Mouse (Mus musculus) limb, embryonic 14.5 days (tissue): ENCODE measurements at regions not wholly inside any gene's neighbourhood (a gene's known extent, or its start where the extent isn't known, plus 50 kb on each side); places are given as distances from the start of the nearest gene placed in this dataset.

Experiments used
- ATAC-seq: fragments of 200-750 bp; cut with Nextera tagmentation; 2 replicates; pipeline ENCODE4 v1.8.0; 2017; ENCODE audit warnings: low read depth, moderate number of reproducible peaks, moderate TSS enrichment; ENCODE audit not compliant: low FRiP score
- DNase-seq: peaks from one replicate; pipeline ENCODE4 v3.0.0-alpha.2; 2015; ENCODE audit warnings: low spot score
- H3K27ac ChIP-seq: fragments of 300-500 bp; sonication (generic); replicated peaks from 2 replicates; pipeline ENCODE4 v1.5.1; 2014; ENCODE audit warnings: low read depth, mild to moderate bottlenecking, low read length, moderate library complexity, mixed read lengths
- H3K27me3 ChIP-seq: fragments of 300-500 bp; sonication (generic); 2 replicates; pipeline ENCODE4 v1.6.1; 2014; ENCODE audit warnings: low read length, mixed read lengths; ENCODE audit not compliant: control insufficient read depth, insufficient read depth
- H3K36me3 ChIP-seq: fragments of 300-500 bp; sonication (generic); 2 replicates; pipeline ENCODE4 v1.6.1; 2014; ENCODE audit warnings: mild to moderate bottlenecking, low read length, moderate library complexity, mixed read lengths; ENCODE audit not compliant: control insufficient read depth, insufficient read depth
- H3K4me1 ChIP-seq: fragments of 300-500 bp; sonication (generic); 2 replicates; pipeline ENCODE4 v1.6.1; 2014; ENCODE audit warnings: antibody characterized with exemption, low read length, mixed read lengths; ENCODE audit not compliant: control insufficient read depth, insufficient read depth
- H3K4me2 ChIP-seq: fragments of 300-500 bp; sonication (generic); replicated peaks from 2 replicates; pipeline ENCODE4 v1.6.1; 2014; ENCODE audit warnings: low read depth, mild to moderate bottlenecking, low read length, moderate library complexity; ENCODE audit not compliant: severe bottlenecking
- H3K4me3 ChIP-seq: fragments of 300-500 bp; sonication (generic); replicated peaks from 2 replicates; pipeline ENCODE4 v1.5.1; 2014; ENCODE audit warnings: low read length
- H3K9ac ChIP-seq: fragments of 300-500 bp; sonication (generic); 2 replicates; pipeline ENCODE4 v1.6.1; 2014; ENCODE audit warnings: mild to moderate bottlenecking, low read depth, low read length, moderate library complexity; ENCODE audit not compliant: severe bottlenecking
- H3K9me3 ChIP-seq: fragments of 300-500 bp; sonication (generic); 2 replicates; pipeline ENCODE4 v1.6.1; 2016; ENCODE audit warnings: low read length; ENCODE audit not compliant: control insufficient read depth
- POLR2A ChIP-seq: fragments of 200-500 bp; IDR thresholded peaks from 2 replicates; pipeline ENCODE4 v1.8.0; 2012; ENCODE audit warnings: inconsistent platforms, mild to moderate bottlenecking, moderate library complexity, borderline replicate concordance; ENCODE audit not compliant: insufficient read depth, insufficient read length; ENCODE audit errors: extremely low read depth
- WGBS: fragments of 180-500 bp; shearing (Covaris S2); extraction: QIAGEN DNeasy Blood & Tissue Kit; methylation state at CpG from one replicate; pipeline ENCODE4 v1.1.7; 2014; 5-methylcytosine and 5-hydroxymethylcytosine counted together

DNA sequence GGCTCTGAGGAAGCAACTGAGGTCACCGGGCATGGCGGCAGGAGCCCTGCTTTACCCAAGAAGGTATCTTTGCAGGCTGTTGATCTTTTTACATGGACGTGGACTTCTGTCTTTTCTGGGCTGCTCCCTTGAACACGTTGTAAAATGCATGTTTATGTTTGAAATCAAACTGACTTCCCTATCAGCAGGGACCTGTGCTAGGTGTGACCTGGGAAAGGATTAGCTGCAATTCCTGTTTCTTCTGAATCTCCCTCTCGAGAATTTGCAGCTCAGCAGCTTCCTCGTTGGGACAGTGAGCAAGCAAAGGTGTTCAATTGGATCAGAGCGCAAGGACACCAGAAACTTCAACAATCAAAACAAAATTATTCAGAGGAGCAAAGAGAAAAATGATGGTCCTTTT lies 243.6 kb downstream of the Ikzf2 start:
- H3K9ac ChIP-seq: no peak overlapping the region
- no peak overlapping the region for H3K4me2 ChIP-seq
- no peaks in the 10 kb centered on the region for H3K9me3 ChIP-seq
- no peaks in the 10 kb centered on the region for H3K27me3 ChIP-seq
- H3K4me3 ChIP-seq: no peak overlapping the region
- DNase-seq (no peak), ATAC-seq (no peak)
- WGBS: 50% methylated on average over 7 of the region's 7 CpGs
- no peak overlapping the region for H3K27ac ChIP-seq
- no peaks in the 10 kb centered on the region for H3K4me1 ChIP-seq
- no peaks in the 10 kb centered on the region for H3K36me3 ChIP-seq
- TF ChIP-seq POLR2A: no peak

DNA sequence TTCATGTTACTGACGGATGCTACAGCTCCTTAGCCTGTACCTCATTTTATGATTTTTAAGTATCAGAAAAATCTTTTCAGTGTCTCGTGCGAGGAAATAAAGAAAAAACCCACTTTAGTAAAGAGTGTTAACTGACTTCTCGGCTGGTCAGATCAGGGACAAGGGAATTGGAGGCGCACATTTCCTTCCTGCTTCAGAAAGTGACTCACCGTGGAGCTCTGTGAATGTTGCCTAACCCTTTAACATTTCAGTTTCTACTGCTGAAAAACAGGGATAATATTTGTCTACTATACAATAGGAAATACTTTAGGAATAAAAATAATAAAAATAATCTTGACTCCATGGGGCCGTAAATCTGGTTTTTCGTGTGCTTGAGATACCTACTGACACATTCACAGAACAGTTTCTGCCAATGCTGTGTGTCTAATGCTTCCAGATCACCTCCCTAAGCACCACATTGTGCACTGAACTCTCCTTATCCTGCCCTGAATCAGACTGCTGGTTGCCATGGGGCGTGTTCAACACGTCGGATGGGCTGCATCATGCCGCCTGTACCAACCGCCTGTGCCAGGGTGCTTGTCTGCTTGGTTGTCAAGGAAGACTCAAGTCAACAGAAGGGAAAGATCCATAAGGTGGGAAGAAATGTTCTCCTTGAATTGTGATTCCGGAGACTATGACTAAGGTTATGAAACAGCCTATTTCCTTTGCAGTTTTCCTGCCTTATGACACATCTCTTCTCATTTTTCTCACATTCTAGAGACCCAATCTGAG lies 246.3 kb downstream of the Ikzf2 start:
- no peak for DNase-seq
- TF ChIP-seq POLR2A: no peak
- Histone ChIP-seq H3K4me2 (no peak overlapping the region), H3K9me3 (no peaks in the 10 kb centered on the region), H3K4me1 (no peaks in the 10 kb centered on the region), H3K36me3 (no peaks in the 10 kb centered on the region), H3K4me3 (no peak overlapping the region), H3K27me3 (no peaks in the 10 kb centered on the region), H3K9ac (no peak overlapping the region), H3K27ac (no peak overlapping the region)
- 82% methylated on average over 14 of the region's 14 CpGs for WGBS
- ATAC-seq: no peak

DNA sequence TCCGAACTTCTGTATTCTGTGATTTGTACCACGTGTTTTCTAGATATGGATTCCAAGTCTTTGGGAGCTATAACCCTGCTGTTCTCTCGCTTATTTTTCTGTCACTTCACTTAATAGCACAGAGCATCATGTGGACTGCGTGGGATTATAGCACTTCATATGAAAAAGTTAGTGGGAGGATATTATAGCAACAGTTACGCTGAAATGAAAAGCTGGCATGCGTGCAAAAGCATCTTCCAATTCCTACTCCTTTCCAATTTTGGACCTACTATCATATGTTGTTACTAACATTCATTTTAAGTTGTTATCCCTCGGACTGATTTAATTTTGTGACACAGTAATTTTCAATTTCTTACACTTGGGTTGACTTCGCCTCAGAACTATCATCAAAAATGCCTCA lies 250.0 kb downstream of the Ikzf2 start:
- no peak overlapping the region for H3K4me3 ChIP-seq
- H3K36me3 ChIP-seq: no peaks in the 10 kb centered on the region
- H3K9me3 ChIP-seq: no peaks in the 10 kb centered on the region
- 88% methylated on average over 8 of the region's 8 CpGs for WGBS
- TF ChIP-seq POLR2A: no peak
- H3K27ac ChIP-seq: no peak overlapping the region
- H3K27me3 ChIP-seq: no peaks in the 10 kb centered on the region
- H3K9ac ChIP-seq: no peak overlapping the region
- H3K4me2 ChIP-seq: no peak overlapping the region
- DNase-seq (no peak), ATAC-seq (no peak)
- H3K4me1 ChIP-seq: no peaks in the 10 kb centered on the region

DNA sequence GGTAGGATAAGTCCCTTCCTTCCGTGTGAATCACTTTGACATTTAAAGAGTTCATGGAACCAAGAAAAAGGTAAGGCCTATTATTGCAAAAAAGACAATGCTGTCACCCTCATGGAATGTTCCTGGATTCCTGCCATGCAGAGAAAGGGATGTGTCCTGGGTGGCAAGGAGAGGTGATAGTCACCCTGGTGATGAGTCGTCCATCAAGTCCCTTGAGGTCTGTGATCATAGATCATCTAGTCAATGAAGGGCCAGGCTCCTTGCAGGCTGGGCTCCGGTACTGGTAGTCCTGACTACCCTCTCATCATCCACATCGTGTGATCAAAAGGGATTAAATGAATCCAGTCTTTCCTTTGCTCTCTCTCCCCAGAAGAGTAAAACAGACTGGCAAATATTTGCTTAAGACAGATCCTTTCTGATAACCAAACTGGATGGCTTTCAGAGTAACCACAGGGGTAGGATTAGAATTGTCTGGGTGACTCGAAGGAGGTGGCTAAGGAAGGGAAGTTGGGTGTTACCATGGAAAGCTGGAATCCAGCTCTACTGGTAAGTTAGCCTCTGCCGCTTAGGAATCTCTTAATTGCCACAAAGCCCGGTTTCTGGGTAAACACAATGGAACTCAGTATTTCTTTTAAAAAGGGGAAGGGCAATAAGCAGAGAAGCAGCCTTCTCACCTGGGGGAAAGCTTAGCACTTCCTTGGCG lies 253.2 kb downstream of the Ikzf2 start:
- ATAC-seq (no peak), DNase-seq (no peak)
- TF ChIP-seq POLR2A: no peak
- Histone ChIP-seq H3K4me2 (no peak overlapping the region), H3K9ac (no peak overlapping the region), H3K4me1 (no peaks in the 10 kb centered on the region), H3K27me3 (no peaks in the 10 kb centered on the region), H3K9me3 (no peaks in the 10 kb centered on the region), H3K36me3 (no peaks in the 10 kb centered on the region), H3K4me3 (no peak overlapping the region), H3K27ac (no peak overlapping the region)
- WGBS: 48% methylated on average over 8 of the region's 8 CpGs

DNA sequence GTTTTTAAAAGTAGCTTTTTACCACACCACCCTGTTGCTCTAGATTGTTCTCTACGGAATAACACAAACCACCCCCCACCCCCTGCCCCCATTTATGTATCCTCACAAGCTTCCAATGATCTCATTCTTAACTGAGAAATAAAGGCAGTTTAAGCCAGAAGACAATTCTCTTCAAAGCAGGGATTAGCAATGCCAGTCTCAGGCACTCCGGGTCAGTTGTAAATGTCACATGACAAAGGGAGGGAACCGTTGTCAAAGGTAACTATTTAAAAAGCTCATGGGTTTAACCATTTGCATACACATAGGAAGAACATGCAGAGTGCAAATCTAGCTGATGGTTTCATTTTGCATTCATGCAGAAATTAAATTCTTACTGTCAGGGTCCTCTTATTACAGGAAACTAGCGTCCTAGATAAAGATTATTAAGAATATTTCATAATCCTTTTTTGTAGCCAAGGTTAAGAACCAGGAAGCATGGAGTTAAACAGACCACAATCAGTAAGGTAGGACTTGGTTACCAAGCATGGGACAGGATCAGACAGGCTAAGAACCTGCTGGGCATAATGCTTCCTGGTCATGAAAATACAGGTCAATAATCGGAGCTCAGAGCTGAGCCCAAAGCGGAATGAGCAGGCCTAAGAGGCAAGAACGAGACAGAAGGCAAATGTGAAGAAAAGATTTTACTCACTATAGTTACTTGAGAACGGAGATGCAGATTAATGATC lies 256.2 kb downstream of the Ikzf2 start:
- no peak for ATAC-seq

More for the DNA sequence above, 256.2 kb downstream of the Ikzf2 start:
- 54% methylated on average over 8 of the region's 8 CpGs for WGBS
- no peaks in the 10 kb centered on the region for H3K27me3 ChIP-seq
- DNase-seq: no peak
- H3K4me2 ChIP-seq: no peak overlapping the region
- H3K36me3 ChIP-seq: no peaks in the 10 kb centered on the region
- no peaks in the 10 kb centered on the region for H3K4me1 ChIP-seq
- no peak overlapping the region for H3K27ac ChIP-seq
- TF ChIP-seq POLR2A: no peak
- H3K4me3 ChIP-seq: no peak overlapping the region
- H3K9ac ChIP-seq: no peak overlapping the region
- no peaks in the 10 kb centered on the region for H3K9me3 ChIP-seq
